Mouse (Mus musculus) left cerebral cortex, adult 9 months (tissue): ENCODE data around the gene Trpv2.

Source experiments
- DNase-seq, 2 experiments: peaks; one replicate each; pipeline ENCODE4 v3.0.0; 2022; ENCODE audit warnings: low spot score in 2 of 2

The Trpv2 gene

DNA sequence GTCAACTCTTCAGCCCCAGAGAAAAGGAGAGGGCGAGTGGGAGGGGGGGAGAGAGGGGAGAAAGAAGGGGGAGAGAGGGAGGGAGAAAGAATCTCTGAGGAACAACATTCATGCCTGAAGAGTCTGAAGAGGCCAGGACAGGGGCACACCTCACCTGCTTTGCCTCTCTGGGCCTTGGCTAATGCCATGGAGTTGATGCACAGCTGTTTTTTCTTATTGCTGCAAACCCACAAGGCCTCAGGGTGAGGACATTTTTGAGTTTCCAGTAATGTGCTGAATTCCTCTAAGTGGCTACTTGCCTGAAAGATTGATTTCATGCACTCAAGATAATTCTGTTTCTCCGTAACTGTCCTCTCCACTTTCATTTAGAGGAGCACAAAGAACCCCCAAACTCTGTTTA lies 16.1 kb upstream of the Trpv2 start:
- DNase-seq: no peak

DNA sequence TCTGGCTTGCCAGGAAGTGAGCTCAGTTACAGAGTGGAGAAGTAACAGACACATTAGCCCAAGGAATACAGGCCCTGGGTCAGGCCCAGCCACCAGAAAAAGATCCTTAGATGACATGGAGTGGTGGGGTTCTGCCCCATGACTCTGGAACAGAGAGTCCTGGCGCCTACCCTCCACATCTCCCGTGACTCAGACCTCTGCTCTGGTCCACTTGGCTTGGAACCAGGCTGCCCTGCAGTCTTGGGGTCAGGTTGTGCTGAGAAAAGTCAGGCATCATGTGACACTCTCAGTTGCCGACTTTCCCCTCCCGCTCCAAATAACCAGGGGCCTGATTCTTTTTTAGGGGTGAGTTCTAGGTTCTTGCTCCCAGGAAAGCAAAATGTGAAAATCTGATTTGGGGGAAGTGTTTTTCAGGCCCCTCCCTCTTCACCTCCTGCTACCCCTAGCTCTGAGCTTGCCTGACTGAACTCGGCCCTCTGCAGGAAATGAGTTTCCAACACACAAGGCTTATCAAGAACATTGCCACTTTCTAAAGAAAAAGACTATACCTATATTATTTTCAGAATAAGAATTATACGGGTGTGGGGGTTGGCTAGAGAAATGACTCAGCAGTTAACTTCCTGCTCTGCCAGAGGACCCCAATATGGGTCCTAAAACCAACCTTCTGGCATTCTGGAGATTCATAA lies 15.2 kb upstream of the Trpv2 start:
- DNase-seq: no peak

DNA sequence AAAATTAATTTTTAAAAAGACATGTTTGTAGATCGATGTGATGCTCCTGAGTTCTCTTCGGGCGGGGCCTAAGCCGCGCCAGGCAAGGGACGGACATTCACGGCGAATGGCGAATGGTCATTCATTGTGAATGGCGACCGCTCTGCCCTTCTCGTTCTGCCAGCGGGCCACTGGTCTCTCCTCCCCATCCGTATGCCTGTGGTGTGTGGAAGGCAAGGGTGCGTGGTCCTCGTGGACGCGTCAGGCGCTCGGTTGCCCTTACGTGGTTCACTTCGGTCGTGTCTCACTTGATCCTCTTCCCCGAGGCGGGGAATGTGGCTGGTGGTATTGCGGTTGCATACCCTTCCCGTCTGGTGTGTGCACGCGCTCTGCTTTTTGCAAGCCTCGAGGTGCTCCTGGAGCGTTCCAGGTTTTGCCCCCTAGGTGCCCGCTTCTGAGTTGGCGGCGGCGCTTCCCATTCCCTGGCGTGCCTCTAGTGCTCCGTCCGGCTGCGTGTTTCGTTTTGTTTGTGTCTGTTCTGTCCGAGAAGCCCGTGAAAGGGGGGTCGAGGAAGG lies 13.7 kb upstream of the Trpv2 start:
- DNase-seq: no peak

GRCm38 (mm10) chr11:62563590-62563989 lies 10.7 kb upstream of the Trpv2 start:
- DNase-seq: no peak

- no peak for DNase-seq
These were observed 8.5 kb upstream of the Trpv2 start for GRCm38 (mm10) chr11:62565747-62566146.

DNA sequence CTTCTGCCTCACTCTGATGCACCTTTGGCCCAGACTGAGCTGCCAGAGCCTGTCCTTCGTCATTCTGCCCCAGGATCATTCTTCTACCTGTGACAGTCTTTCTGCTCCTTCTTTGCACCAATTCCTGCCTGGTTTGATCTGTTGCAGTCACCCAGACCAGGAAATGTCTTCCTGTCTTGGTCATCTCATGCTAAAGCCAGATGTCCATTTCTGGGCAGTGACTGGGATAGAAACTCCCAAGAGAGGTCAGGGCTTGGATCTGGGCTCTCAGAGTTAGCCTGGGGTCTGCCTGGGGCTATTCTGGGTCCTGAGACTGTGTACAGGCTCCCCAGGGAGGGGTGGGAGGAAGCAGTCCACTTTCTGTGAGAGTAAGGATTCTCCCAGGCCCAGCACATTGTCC lies 8.1 kb upstream of the Trpv2 start:
- DNase-seq: no peak

- DNase-seq: no peak
These were observed 6.0 kb upstream of the Trpv2 start for GRCm38 (mm10) chr11:62568300-62568699.

DNA sequence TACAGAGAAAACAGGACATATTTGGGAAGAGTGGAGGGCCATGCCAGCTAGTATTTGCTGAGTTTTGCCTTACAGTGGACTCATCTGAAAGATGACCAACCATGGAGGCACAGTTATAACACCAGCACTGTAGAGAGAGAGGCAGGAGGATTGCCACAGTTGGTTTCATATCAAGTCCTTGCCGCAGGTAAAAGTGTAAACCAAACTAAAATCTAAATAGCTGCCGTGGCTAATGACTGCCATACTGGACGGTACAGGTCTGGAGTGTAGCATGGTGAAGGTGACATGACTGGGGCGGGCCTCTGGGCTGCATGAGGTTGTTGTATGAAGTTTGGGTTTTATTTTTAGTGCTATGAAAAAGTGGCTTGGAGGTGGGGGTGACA lies 408 bp downstream of the Trpv2 start:
- DNase-seq: no peak

DNA sequence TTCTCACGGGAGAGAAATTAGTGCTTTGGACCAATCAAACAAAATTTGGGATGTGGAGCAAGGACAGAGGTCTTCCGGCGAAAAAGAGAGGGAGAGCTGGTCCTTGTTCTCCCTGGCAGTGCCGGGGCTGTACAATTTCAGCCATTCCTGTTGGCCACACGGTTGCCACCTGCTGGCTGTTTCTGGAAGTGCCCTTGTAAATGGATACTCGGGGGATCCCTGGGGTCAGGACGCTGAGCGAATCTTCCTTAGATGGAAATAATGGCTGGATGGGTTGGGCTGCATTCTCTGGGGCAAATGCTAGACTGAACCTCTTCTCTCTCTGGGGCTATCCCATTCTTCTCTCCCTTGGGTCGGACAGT lies 992 bp downstream of the Trpv2 start:
- DNase-seq: peak in 1 of 2 experiments; percentile 93

DNA sequence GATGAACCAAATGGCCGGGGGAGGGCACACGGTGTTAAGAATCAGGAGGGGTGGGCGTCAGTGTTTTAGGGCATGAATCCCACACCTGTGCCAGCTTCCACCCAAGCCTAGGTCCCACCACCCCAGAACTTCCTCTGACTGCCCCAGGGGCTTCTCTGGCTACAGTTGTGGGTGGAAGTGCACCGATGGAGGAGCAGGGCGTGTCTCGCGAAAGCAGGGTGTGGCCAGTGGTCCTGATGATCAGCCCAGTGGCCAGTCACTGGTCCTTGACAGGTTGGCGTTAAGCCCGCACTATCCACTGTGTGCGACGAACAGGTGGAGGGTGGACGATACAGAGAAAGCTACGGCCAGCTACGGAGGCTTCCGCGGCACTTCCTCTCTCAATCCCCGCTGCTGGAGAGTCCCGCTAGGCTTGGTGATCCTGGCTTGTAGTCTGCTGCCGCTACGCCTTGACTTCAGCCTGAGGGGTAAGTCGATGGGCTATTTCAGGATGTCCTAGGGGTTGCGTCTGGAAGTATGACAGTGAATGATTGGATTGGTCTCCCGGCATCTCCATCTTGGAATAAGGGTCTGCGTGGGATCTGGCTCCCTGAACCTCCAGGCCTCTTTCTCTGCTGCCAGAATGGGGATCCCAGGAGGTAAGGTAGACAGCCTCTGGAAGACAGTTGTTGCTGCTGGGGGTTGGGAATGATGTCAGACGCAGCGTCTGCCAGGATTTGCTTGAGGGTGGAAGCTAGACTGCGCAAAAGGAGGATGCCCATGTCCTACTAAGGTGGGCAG lies 1.6 kb downstream of the Trpv2 start:
- DNase-seq: peak; percentile 52 to 68

GRCm38 (mm10) chr11:62576530-62577152 lies 2.4 kb downstream of the Trpv2 start:
- DNase-seq: peak in 1 of 2 experiments; percentile 53

DNA sequence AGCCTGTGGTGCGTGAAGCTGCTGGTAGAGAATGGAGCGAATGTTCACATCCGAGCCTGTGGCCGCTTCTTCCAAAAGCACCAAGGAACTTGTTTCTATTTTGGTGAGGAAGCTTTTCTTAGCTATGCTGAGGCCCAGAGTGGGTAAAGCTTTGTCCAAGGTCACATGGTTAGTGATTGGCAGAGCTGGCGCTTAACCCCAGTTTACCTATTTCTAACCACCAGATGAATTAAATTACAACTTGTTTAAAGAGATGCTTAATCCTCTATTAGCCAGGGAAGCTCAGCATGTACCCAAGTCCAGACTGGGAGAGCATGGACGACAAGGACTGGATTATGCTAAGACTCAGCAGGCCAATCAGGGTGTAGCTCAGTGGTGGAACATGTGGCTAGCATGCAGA lies 8.7 kb downstream of the Trpv2 start:
- DNase-seq: no peak

- DNase-seq: no peak
These were observed 10.5 kb downstream of the Trpv2 start for GRCm38 (mm10) chr11:62584671-62585206.

DNA sequence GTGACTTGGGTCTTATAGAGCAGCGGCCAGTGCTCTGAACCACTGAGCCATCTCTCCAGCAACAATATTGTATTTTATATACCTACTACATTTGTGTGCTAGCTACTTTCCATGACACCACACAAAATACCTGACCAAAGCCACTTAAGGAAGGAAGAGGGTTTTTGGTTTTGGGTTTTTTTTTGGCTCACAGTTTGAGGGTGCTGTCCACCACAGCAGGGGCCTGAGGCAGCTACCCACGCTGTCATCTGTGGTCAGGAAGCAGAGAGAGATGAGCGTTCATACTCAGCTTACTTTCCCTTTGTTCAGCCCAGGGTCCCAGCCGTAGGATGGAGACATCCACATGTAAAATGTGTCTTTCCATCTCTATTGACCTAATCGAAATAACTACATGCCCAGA lies 12.7 kb downstream of the Trpv2 start:
- DNase-seq: no peak

GRCm38 (mm10) chr11:62589391-62589790 lies 15.1 kb downstream of the Trpv2 start:
- DNase-seq: no peak

GRCm38 (mm10) chr11:62591026-62591425 lies 16.7 kb downstream of the Trpv2 start:
- no peak for DNase-seq

DNA sequence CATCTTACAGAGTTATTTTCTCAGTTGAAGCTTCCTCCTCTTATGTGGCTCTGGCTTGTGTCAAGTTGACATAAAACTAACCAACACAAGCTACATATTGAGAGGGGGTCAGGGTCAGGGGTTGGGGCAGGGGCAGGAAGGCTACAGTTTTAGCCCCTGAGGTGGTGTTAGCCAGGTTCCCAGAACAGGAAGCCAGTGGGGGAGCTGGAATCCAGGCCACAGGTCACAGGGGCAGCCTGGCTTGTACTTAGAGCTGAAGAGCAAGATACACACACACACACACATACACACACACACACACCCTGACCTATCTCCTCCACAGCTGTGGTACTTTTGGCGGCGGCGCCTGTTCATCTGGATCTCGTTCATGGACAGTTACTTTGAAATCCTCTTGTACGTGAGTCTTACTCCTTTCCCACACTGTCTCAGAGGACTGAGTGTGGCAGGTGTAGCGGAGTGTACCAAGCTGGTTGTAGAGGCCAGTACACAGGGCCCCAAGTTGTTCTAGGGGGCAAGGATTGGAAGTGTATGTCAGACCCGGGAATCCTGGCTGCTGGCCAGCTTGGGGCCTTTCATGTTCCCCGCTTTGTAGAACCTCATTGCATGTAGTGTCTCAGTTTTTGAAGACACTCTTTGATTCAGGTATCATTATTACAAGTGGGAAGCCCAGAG lies 17.8 kb downstream of the Trpv2 start:
- DNase-seq: no peak

DNA sequence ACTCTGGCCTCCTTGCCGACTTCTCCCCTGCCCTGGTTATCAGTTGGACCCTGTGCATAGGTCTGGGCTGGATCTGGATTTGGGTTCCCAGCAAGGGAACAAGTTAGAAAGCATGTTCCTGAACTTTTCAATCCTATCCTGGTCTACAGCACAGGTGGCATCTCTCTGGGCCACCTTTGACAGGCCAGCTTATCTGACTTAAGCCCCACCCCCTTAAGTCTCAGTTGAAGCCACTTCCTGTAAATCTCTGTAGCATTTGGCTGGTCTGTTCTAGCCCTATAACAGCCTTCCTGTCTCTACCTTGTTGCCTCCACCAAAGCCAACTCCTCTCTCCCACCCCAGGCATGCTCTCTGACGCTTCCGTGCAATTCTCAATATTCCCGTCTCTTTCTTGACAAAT lies 24.3 kb downstream of the Trpv2 start:
- DNase-seq: no peak

DNA sequence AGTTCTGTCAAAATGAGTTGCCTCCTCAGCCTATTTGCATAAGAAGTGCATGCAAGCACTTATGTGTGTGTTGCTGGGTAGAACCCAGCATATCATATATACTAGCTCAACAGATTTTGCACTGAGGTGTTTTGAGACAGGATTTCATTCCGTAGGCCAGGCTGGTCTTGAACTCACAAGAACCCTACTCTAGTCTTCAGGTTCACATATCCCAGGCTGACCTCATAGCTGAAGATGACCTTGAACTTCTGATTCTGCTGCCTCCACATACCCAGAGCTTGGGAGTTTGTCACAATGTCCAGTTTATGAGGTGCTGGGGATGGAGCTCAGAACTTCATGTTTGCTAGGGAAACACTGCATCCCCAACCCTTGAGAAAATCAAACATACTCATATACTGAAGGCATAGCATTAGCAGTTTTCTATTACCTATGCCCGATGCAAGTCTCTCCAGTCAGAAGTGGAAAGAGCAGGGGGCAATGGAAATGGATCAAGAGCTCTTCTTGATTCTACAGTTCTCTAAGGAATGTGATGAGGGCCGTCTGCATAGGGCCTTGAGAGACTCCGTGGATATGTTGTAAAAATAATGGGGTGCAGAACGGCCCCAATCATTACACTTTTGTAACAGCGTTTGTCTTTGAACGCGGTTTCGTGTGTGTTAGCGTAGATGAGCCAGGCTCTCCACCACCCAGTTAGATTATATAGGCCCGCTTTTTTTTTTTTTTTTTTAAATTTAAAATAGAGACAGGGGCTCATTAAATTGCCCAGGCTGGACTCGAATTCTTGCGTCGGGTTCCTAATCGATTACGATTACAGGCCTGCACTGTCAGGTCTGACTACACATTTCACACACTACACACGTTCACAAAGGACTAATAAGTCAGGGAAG lies 27.7 kb downstream of the Trpv2 start:
- no peak for DNase-seq

GRCm38 (mm10) chr11:62602619-62603311 lies 28.5 kb downstream of the Trpv2 start:
- DNase-seq: peak; percentile 93 to 98
